Mouse (Mus musculus) lung, adult 2 months (tissue): ENCODE measurements at regions not wholly inside any gene's neighbourhood (a gene's known extent, or its start where the extent isn't known, plus 50 kb on each side); places are given as distances from the start of the nearest gene placed in this dataset.

Source experiments
- DNase-seq: peaks from one replicate; pipeline ENCODE4 v3.0.0; 2022
- H3K4me1 ChIP-seq: fragments of 200-500 bp; 2 replicates; pipeline ENCODE4 v1.6.1; 2011; ENCODE audit warnings: low read length; ENCODE audit not compliant: control insufficient read depth, insufficient read depth
- H3K4me3 ChIP-seq: fragments of 200-500 bp; replicated peaks from 2 replicates; pipeline ENCODE3; 2011; ENCODE audit warnings: low read depth, mild to moderate bottlenecking, control low read depth, low read length; ENCODE audit errors: extremely low read depth
- CTCF ChIP-seq: fragments of 200-500 bp; IDR thresholded peaks from 2 replicates; pipeline ENCODE4 v1.5.1; 2011; ENCODE audit warnings: mild to moderate bottlenecking, low read length, control low read depth; ENCODE audit not compliant: insufficient read depth
- POLR2A ChIP-seq: fragments of 200-500 bp; IDR thresholded peaks from 2 replicates; pipeline ENCODE4 v1.6.1; 2011; ENCODE audit warnings: low read depth, mild to moderate bottlenecking, control low read depth, low read length, borderline replicate concordance; ENCODE audit errors: extremely low read depth
- WGBS: fragments of 180-500 bp; shearing (Covaris S2); methylation state at CpG from one replicate; pipeline ENCODE4 v1.1.7; 2018; 5-methylcytosine and 5-hydroxymethylcytosine counted together

DNA sequence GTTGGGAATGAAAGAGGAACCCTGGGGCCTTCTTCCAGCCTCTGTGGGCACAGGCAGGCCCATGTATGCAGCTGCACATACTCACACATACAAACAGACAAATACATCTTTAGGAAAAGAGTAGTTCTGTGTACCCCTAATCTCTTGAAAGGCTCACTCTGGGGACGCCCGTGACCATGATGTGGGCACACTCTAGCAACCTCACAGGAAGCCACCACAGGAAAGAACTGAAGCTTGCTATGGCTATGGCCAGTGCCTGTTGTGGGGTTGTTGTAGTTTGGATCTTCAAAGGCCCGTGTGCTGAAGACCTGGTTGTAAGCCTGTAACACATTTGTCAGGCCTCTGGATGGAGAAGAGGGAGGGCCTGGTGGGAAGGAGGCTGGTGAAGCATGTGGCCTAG is 175.4 kb upstream of the Prok2 start:
- Histone ChIP-seq H3K4me1 (0 out of 2 replicates have a peak, but pooled peaks cover 3% of the 10 kb centered on the region), H3K4me3 (no peak overlapping the region)
- DNase-seq: no peak
- TF ChIP-seq POLR2A: no peak
- no peak for TF ChIP-seq CTCF
- 75% methylated on average over 3 of the region's 3 CpGs for WGBS

GRCm38 (mm10) chr6:99901146-99901545 is 175.0 kb upstream of the Prok2 start:
- Histone ChIP-seq H3K4me3 (no peak overlapping the region), H3K4me1 (0 out of 2 replicates have a peak, but pooled peaks cover 3% of the 10 kb centered on the region)
- DNase-seq: no peak
- TF ChIP-seq POLR2A (no peak), CTCF (no peak)
- 83% methylated on average over 5 of the region's 5 CpGs for WGBS

DNA sequence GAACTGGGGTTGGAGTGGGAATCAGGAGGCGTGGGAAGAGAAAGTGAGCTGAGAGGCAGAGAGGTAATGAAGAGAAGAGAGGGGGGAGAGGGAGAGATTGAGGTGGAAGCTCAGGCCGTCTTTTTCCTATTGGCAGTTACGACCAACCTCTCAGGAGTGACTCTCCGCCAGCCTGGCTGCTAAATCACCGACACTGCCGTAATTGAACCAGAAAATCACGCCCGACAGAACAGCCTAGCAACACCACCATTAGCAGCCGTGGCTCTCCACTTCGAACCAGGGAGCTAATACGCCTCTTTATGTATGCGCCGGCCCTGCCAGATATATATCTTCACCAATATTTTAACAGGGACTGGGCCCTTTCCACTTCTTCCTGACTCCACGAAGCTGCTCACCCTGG is 173.5 kb upstream of the Prok2 start:
- no peak overlapping the region for H3K4me3 ChIP-seq
- 0 out of 2 replicates have a peak, but pooled peaks cover 3% of the 10 kb centered on the region for H3K4me1 ChIP-seq
- DNase-seq: no peak
- TF ChIP-seq POLR2A: no peak
- TF ChIP-seq CTCF: no peak
- WGBS: 90% methylated on average over 14 of the region's 14 CpGs

- 64% methylated on average over 2 of the region's 2 CpGs for WGBS
- no peak for TF ChIP-seq CTCF
- TF ChIP-seq POLR2A: no peak
- Histone ChIP-seq H3K4me3 (no peak overlapping the region), H3K4me1 (0 out of 2 replicates have a peak, but pooled peaks cover 1% of the 10 kb centered on the region)
- DNase-seq: no peak
These were observed 171.9 kb upstream of the Prok2 start for GRCm38 (mm10) chr6:99898077-99898476.

GRCm38 (mm10) chr6:99895558-99895957 is 169.4 kb upstream of the Prok2 start:
- no peaks in the 10 kb centered on the region for H3K4me1 ChIP-seq
- TF ChIP-seq POLR2A: no peak
- TF ChIP-seq CTCF: no peak

DNA sequence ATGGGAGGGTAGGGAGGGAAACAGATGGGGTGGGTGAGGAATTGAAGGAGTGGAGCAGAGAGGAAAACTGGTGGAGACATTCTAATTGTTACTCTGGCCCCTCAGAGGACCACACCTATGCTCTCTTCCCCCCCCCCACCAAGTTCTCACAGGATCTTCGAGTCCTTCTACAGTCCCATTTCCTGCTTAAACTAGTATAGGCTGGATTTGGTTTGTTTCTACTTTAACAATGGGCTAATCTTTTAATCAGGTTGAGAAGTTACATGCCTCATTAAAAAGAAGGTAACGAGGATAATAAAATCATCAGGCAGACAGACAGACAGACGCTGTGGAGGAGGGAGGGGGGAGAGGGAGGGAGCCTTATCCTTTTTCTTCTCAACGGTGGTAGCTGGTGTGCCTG is 167.7 kb upstream of the Prok2 start:
- TF ChIP-seq POLR2A: no peak
- no peak for TF ChIP-seq CTCF
- no peak for DNase-seq
- 47% methylated on average over 4 of the region's 4 CpGs for WGBS

More at GRCm38 (mm10) chr6:99895558-99895957, 169.4 kb upstream of the Prok2 start:
- no peak for DNase-seq
- H3K4me3 ChIP-seq: no peak overlapping the region
- WGBS: 91% methylated on average over 4 of the region's 4 CpGs

DNA sequence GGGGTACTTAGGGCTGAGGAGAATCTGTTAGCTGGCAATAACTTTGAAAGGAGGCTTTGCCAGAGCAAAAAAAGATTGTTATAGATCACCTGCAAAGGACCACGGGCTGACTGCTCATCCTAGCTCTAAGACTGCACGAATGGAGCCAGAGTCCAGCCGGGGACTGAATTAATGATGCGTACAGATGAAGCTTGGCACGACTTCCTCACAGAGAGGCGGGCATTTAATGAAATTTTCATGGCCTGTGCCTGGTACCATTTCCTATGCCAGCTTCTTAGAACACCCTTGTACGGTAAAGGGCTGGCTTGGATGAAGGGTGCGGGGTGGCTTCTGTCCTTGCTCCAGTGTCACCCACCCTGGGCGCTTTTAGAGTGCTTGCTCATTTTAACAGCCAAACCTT is 166.0 kb upstream of the Prok2 start:
- no peak for TF ChIP-seq CTCF
- TF ChIP-seq POLR2A: no peak
- H3K4me1 ChIP-seq: no peaks in the 10 kb centered on the region
- 93% methylated on average over 9 of the region's 9 CpGs for WGBS
- H3K4me3 ChIP-seq: no peak overlapping the region
- DNase-seq: no peak

More for the DNA sequence above, 167.7 kb upstream of the Prok2 start:
- no peak overlapping the region for H3K4me3 ChIP-seq
- H3K4me1 ChIP-seq: no peaks in the 10 kb centered on the region

DNA sequence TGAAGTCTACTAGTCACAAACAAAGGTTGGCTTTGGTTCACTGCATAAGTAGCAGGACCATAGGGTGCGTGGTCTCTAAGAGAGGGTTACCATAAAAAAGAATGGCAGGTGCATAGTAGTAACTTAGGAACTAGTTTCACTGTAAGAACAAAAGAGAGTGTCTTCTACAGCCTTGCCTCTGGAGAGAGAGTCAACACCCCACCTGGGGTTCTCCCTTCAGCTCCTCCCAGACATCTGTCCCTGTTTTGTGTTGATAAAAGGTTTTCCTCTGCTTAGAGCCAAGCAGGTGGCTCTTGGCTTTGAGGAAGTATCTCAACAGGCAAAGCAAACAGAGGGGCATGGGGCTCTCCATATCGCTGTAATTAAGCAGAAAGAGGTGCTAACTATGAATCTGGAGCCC is 165.6 kb upstream of the Prok2 start:
- 60% methylated on average over 2 of the region's 2 CpGs for WGBS
- no peak overlapping the region for H3K4me3 ChIP-seq
- H3K4me1 ChIP-seq: no peaks in the 10 kb centered on the region
- no peak for DNase-seq
- no peak for TF ChIP-seq CTCF
- TF ChIP-seq POLR2A: no peak

- WGBS: 76% methylated on average over 5 of the region's 5 CpGs
- no peaks in the 10 kb centered on the region for H3K4me1 ChIP-seq
- H3K4me3 ChIP-seq: no peak overlapping the region
- no peak for TF ChIP-seq CTCF
- TF ChIP-seq POLR2A: no peak
- DNase-seq: no peak
These were observed 164.6 kb upstream of the Prok2 start for GRCm38 (mm10) chr6:99890805-99891204.

- DNase-seq: no peak
- Histone ChIP-seq H3K4me1 (no peaks in the 10 kb centered on the region), H3K4me3 (no peak overlapping the region)
- TF ChIP-seq CTCF (no peak), POLR2A (no peak)
- 42% methylated on average over 9 of the region's 9 CpGs for WGBS
These were observed 162.9 kb upstream of the Prok2 start for GRCm38 (mm10) chr6:99889055-99889454.
